Mouse (Mus musculus) cortical plate, adult 2 months (tissue): Measurements from ENCODE around the gene Enah.

Experiments
- CTCF ChIP-seq: fragments of 200-500 bp; IDR thresholded peaks from 2 replicates; pipeline ENCODE4 v1.5.1; 2011; ENCODE audit warnings: mild to moderate bottlenecking, control low read depth, low read length; ENCODE audit not compliant: insufficient read depth; ENCODE audit errors: extremely low read depth
- POLR2A ChIP-seq: fragments of 200-500 bp; IDR thresholded peaks from 2 replicates; pipeline ENCODE4 v1.6.1; 2011; ENCODE audit warnings: mild to moderate bottlenecking, low read length, control low read depth; ENCODE audit not compliant: insufficient read depth; ENCODE audit errors: extremely low read depth

- TF ChIP-seq POLR2A: no peak
- no peak for TF ChIP-seq CTCF
Observed at GRCm38 (mm10) chr1:181900846-181901245, 118.9 kb downstream of the Enah start.
